In the genomic region with DNA sequence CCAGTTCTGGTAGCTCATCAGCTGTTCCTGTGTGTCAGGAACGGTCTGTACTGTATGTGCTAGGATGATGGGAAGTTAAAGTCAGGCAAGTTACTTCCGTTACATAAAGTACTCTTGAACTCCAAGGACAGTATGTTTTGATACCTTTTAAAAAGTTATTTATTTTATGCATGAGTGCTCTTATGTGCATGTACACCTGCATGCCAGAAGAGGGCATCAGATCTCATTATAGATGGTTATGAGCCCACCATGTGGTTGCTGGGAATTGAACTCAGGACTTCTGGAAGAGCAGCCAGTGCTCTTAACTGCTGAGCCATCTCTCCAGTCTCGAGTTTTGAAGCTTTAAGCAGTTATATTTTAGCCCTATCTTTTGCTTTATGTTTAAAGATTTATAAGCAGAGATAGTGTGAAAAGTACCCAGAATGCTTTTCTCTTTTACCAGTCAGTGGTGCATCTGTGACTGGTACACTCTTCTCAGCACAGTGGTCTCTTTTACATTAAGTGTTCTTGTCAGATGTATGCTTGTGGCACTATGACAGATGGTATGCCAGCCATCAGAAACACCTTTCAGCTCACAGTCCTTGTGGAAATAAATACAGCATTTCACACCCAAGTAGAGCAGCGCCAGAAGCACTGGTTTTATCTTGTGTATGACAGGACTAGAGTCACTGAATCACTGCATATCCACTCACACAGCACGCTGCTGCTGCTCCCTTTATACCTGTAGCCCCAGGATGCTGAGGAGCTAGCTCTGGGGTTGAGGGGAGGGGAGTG, we compare ENCODE assay signal across 15 mouse cellular contexts. TPM values are rescaled to one million over a fixed set of nuclear protein-coding genes. Genes with fewer than 3 reads are reported as not detected.
A peak's percentile ranks its signal among the peaks of the same experiment; 100 is the strongest.
DNase-seq lines count a peak whose midpoint lies in the region; ATAC-seq and TF ChIP-seq lines count a peak whose summit lies in the region.
"Had no signal": no experiment of that assay in that cellular context is flagged by ENCODE, and none has a peak within 500 bp of the region (broad histone marks: within the 10 kb centered on the region; RNA-seq: fewer than 3 reads in every experiment).

No protein-coding gene starts in this region.

- H3K9ac ChIP-seq in forebrain, embryonic 15.5 days (replicated peaks): no peak overlapping the region
- H3K9ac ChIP-seq in forebrain, embryonic 11.5 days (ENCODE audit: low read length): no peak overlapping the region
- H3K9ac ChIP-seq in heart, postnatal 0 days (replicated peaks; ENCODE audit: low read depth, low read length): no peak overlapping the region
- no peak overlapping the region for H3K9ac ChIP-seq in midbrain, embryonic 11.5 days (ENCODE audit: low read length)
- no peak overlapping the region for H3K9ac ChIP-seq in midbrain, embryonic 16.5 days (ENCODE audit: low read depth, low read length)
- H3K9ac ChIP-seq: neural tube, embryonic 15.5 days had no signal

- no peaks in the 10 kb centered on the region for H3K9me3 ChIP-seq in forebrain, embryonic 15.5 days
- no peaks in the 10 kb centered on the region for H3K9me3 ChIP-seq in forebrain, embryonic 11.5 days (ENCODE audit: control insufficient read depth, low read length)
- H3K9me3 ChIP-seq in heart, postnatal 0 days (replicated peaks; ENCODE audit: control insufficient read depth, low read length): no peaks in the 10 kb centered on the region
- H3K9me3 ChIP-seq in midbrain, embryonic 11.5 days (ENCODE audit: control insufficient read depth, low read length): no peaks in the 10 kb centered on the region
- no peaks in the 10 kb centered on the region for H3K9me3 ChIP-seq in midbrain, embryonic 16.5 days (replicated peaks; ENCODE audit: control insufficient read depth, low read length, poor library complexity, severe bottlenecking)
- H3K9me3 ChIP-seq: neural tube, embryonic 15.5 days had no signal

- no peak for TF ChIP-seq CTCF in heart, postnatal 0 days (IDR thresholded peaks at IDR 0.05; ENCODE audit: low read depth)

- H3K27ac ChIP-seq in forebrain, embryonic 15.5 days (replicated peaks): peak overlapping the region; percentile 49
- no peak overlapping the region for H3K27ac ChIP-seq in forebrain, embryonic 11.5 days (ENCODE audit: low read depth, low read length)
- H3K27ac ChIP-seq in heart, postnatal 0 days (ENCODE audit: low read depth): peak overlapping the region; percentile 34; the same call in 1 of the 2 replicates
- no peak overlapping the region for H3K27ac ChIP-seq in midbrain, embryonic 11.5 days (ENCODE audit: low read depth, low read length)
- no peak overlapping the region for H3K27ac ChIP-seq in midbrain, embryonic 16.5 days (ENCODE audit: low read length)
- H3K27ac ChIP-seq: neural tube, embryonic 15.5 days had no signal

- H3K4me1 ChIP-seq in forebrain, embryonic 15.5 days: peaks cover 7% of the 10 kb centered on the region
- peaks cover under 1% of the 10 kb centered on the region; the same call in 1 of the 2 replicates for H3K4me1 ChIP-seq in forebrain, embryonic 11.5 days (replicated peaks; ENCODE audit: control insufficient read depth, insufficient read depth, low read length)
- H3K4me1 ChIP-seq in heart, postnatal 0 days (ENCODE audit: control insufficient read depth, insufficient read depth): 0 out of 2 replicates have a peak, but pooled peaks cover 6% of the 10 kb centered on the region
- peaks cover 2% of the 10 kb centered on the region; the same call in 1 of the 2 replicates for H3K4me1 ChIP-seq in midbrain, embryonic 11.5 days (ENCODE audit: control insufficient read depth, insufficient read depth, low read length)
- H3K4me1 ChIP-seq in midbrain, embryonic 16.5 days (ENCODE audit: control insufficient read depth, insufficient read depth, low read length): peaks cover 3% of the 10 kb centered on the region; the same call in 1 of the 2 replicates

- 81% methylated on average over 5 of the region's 5 CpGs for WGBS in forebrain, embryonic 15.5 days
- 89% methylated on average over 5 of the region's 5 CpGs for WGBS in forebrain, embryonic 11.5 days
- 61% methylated on average over 5 of the region's 5 CpGs for WGBS in heart, postnatal 0 days
- 95% methylated on average over 5 of the region's 5 CpGs for WGBS in midbrain, embryonic 11.5 days
- 96% methylated on average over 5 of the region's 5 CpGs for WGBS in midbrain, embryonic 16.5 days

- no peak for DNase-seq in forebrain, embryonic 11.5 days (ENCODE audit: low spot score)
- DNase-seq in heart, postnatal 0 days (ENCODE audit: low spot score): no peak
- DNase-seq in heart, postnatal 10 days: no peak
- peak; percentile 72 for DNase-seq in midbrain, embryonic 11.5 days (ENCODE audit: low spot score, missing footprints)
- no peak for DNase-seq in right cerebral cortex, postnatal 25 days
- DNase-seq in right cerebral cortex, postnatal 4 days: no peak
- DNase-seq: cerebellum, adult 11-12 months; cerebellum, postnatal 36 days; heart, postnatal 4 days; lung, postnatal 10 days; retina, postnatal 1 day; thymus, postnatal 4 days had no signal

- peak; percentile 54 for ATAC-seq in forebrain, embryonic 15.5 days (replicated peaks)
- ATAC-seq in forebrain, embryonic 11.5 days (replicated peaks; ENCODE audit: low FRiP score): no peak
- 0 out of 2 replicates have a peak, but pooled peaks have one; percentile 13 for ATAC-seq in heart, postnatal 0 days (ENCODE audit: insufficient read depth, low read depth)
- ATAC-seq in midbrain, embryonic 11.5 days (ENCODE audit: low FRiP score): no peak
- no peak for ATAC-seq in midbrain, embryonic 16.5 days

- intact Hi-C loops in heart, postnatal 10 days (cut with DNase I): loop anchor here (10.0 kb wide), 1 partner anchor 717 kb away; no protein-coding TSS in a partner anchor

- H3K36me3 ChIP-seq in forebrain, embryonic 15.5 days: peaks cover 91% of the 10 kb centered on the region
- H3K36me3 ChIP-seq in forebrain, embryonic 11.5 days (ENCODE audit: control insufficient read depth, insufficient read depth, low read length): no peaks in the 10 kb centered on the region; the same call in 1 of the 2 replicates
- peaks cover 100% of the 10 kb centered on the region for H3K36me3 ChIP-seq in heart, postnatal 0 days (replicated peaks; ENCODE audit: control insufficient read depth, insufficient read depth, low read length)
- peaks cover 26% of the 10 kb centered on the region for H3K36me3 ChIP-seq in midbrain, embryonic 11.5 days (ENCODE audit: control insufficient read depth, insufficient read depth, low read length)
- H3K36me3 ChIP-seq in midbrain, embryonic 16.5 days (ENCODE audit: control insufficient read depth, insufficient read depth, low read length): peaks cover 12% of the 10 kb centered on the region; the same call in 1 of the 2 replicates

- no peak overlapping the region for H3K4me2 ChIP-seq in forebrain, embryonic 15.5 days (replicated peaks)
- H3K4me2 ChIP-seq in forebrain, embryonic 11.5 days (ENCODE audit: low read depth, low read length, severe bottlenecking): no peak overlapping the region
- H3K4me2 ChIP-seq in heart, postnatal 0 days (ENCODE audit: low read depth, low read length): no peak overlapping the region
- H3K4me2 ChIP-seq in midbrain, embryonic 11.5 days: no peak overlapping the region
- H3K4me2 ChIP-seq in midbrain, embryonic 16.5 days (ENCODE audit: low read length): no peak overlapping the region
- H3K4me2 ChIP-seq: neural tube, embryonic 15.5 days had no signal

- H3K27me3 ChIP-seq in forebrain, embryonic 15.5 days: no peaks in the 10 kb centered on the region
- H3K27me3 ChIP-seq in forebrain, embryonic 11.5 days (ENCODE audit: control insufficient read depth, insufficient read depth, low read length): no peaks in the 10 kb centered on the region
- H3K27me3 ChIP-seq in heart, postnatal 0 days (ENCODE audit: control insufficient read depth, insufficient read depth, low read length): no peaks in the 10 kb centered on the region
- H3K27me3 ChIP-seq in midbrain, embryonic 11.5 days (ENCODE audit: control insufficient read depth, insufficient read depth, low read length): no peaks in the 10 kb centered on the region
- H3K27me3 ChIP-seq in midbrain, embryonic 16.5 days (ENCODE audit: control insufficient read depth, insufficient read depth, low read depth, low read length): no peaks in the 10 kb centered on the region
- H3K27me3 ChIP-seq: neural tube, embryonic 15.5 days had no signal

- TF ChIP-seq EP300 in heart, postnatal 0 days (IDR thresholded peaks at IDR 0.05; ENCODE audit: low read depth): no peak

- no peak overlapping the region for H3K4me3 ChIP-seq in forebrain, embryonic 15.5 days
- no peak overlapping the region for H3K4me3 ChIP-seq in forebrain, embryonic 11.5 days (ENCODE audit: low read depth, low read length)
- H3K4me3 ChIP-seq in heart, postnatal 0 days (ENCODE audit: low read depth, low read length): no peak overlapping the region
- no peak overlapping the region for H3K4me3 ChIP-seq in midbrain, embryonic 11.5 days (ENCODE audit: low read depth, low read length)
- no peak overlapping the region for H3K4me3 ChIP-seq in midbrain, embryonic 16.5 days (ENCODE audit: low read depth, low read length)
- H3K4me3 ChIP-seq: neural tube, embryonic 15.5 days had no signal

RNA-seq across cellular contexts. Expression of a gene that starts 6.8 kb away (rescaled TPM):
- 31.7 and 33.0 TPM in 2 replicates for polyA plus RNA-seq in forebrain, embryonic 15.5 days (2015; fragmentation: Nextera tagmentation; extraction: Ambion mirVana)
- polyA plus RNA-seq in forebrain, embryonic 11.5 days (2014; fragmentation: Nextera tagmentation; extraction: Ambion mirVana): 11.9 and 13.7 TPM in 2 replicates
- 18.3 and 53.5 TPM in 2 replicates for total RNA-seq in heart, postnatal 0 days (2014; rRNA removed; ENCODE audit: low replicate concordance)
- 27.8 and 30.6 TPM in 2 replicates for polyA plus RNA-seq in heart, postnatal 0 days (2015; fragmentation: Nextera tagmentation; extraction: Ambion mirVana)
- total RNA-seq in heart, postnatal 10 days (2021): 10 to 100 TPM in 1 of 2 experiments, 1 to 10 TPM in 1; 8.8 to 10.3 TPM
- 11.8 and 12.6 TPM in 2 replicates for polyA plus RNA-seq in midbrain, embryonic 11.5 days (2014; fragmentation: Nextera tagmentation; extraction: Ambion mirVana)
- 58.1 and 58.7 TPM in 2 replicates for polyA plus RNA-seq in midbrain, embryonic 16.5 days (2015; fragmentation: Nextera tagmentation; extraction: Ambion mirVana)

RNA-seq across cellular contexts. Expression of a gene that starts 17.0 kb away (rescaled TPM):
- polyA plus RNA-seq in forebrain, embryonic 15.5 days (2015; fragmentation: Nextera tagmentation; extraction: Ambion mirVana): 245 and 250 TPM in 2 replicates
- 254 and 262 TPM in 2 replicates for polyA plus RNA-seq in forebrain, embryonic 11.5 days (2014; fragmentation: Nextera tagmentation; extraction: Ambion mirVana)
- total RNA-seq in heart, postnatal 0 days (2014; rRNA removed; ENCODE audit: low replicate concordance): 619 and 692 TPM in 2 replicates
- polyA plus RNA-seq in heart, postnatal 0 days (2015; fragmentation: Nextera tagmentation; extraction: Ambion mirVana): 660 and 663 TPM in 2 replicates
- 100 to 1,000 TPM; 544 to 567 TPM for total RNA-seq in heart, postnatal 10 days (2021)
- polyA plus RNA-seq in midbrain, embryonic 11.5 days (2014; fragmentation: Nextera tagmentation; extraction: Ambion mirVana): 312 and 315 TPM in 2 replicates
- 291 and 294 TPM in 2 replicates for polyA plus RNA-seq in midbrain, embryonic 16.5 days (2015; fragmentation: Nextera tagmentation; extraction: Ambion mirVana)

Comparison
In these comparisons a context has a peak if more than half of its experiments do, and no peak if none do; other contexts are left out.
1. ATAC-seq: peak in forebrain, embryonic 15.5 days (single experiment) and heart, postnatal 0 days (single experiment); none in forebrain, embryonic 11.5 days (single experiment), midbrain, embryonic 11.5 days (single experiment) and midbrain, embryonic 16.5 days (single experiment).
2. H3K27ac ChIP-seq: peak in forebrain, embryonic 15.5 days (single experiment) and heart, postnatal 0 days (single experiment); none in forebrain, embryonic 11.5 days (single experiment), midbrain, embryonic 11.5 days (single experiment) and midbrain, embryonic 16.5 days (single experiment).